Mouse (Mus musculus) c-Kit-positive CD71-positive TER-119-positive erythroid progenitor cells, embryonic 14.5 days (primary cell): ENCODE data around the gene Lrrk1.

Experiments used
- DNase-seq: peaks from one replicate; pipeline ENCODE4 v3.0.0-alpha.2; 2013; ENCODE audit warnings: low spot score

Lrrk1 gene

DNA sequence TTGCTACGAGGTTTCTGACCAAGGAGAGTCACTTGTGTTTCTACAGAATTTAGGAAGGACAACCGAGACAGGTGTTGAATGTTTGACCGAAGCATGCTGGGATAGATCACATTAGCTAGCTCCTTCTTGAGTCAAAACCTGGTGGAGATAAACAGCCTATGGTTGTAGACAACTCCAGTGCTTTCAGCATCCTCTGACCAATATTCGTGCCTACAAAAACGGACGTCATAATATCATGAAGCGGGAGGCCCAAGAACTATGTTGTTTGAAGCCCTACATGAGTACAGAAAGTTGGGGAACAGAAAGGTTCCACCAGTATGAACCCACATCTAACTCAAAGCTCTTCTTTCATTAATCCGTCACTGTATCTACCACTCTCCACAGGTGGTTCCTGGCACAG is 3.3 kb downstream of the Lrrk1 start:
- DNase-seq, result no peak

DNA sequence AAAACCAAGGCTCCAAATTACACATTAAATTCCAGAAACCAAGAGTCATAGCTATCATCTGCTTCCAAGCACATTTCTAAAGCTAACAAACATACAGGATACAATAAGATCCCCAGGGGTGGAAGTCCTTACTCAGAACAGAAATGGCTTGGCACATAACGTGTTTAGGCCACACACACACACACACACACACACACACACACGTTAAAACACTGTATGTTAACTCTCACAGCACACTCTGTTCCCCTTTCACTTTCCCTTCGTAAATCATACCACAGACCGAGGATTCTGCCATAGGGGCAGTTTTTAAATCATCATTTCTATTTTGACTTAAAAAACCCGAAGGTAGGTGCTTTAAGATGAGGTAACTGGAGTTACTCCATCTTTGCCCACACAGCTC is 3.9 kb downstream of the Lrrk1 start:
- no peak for DNase-seq

DNA sequence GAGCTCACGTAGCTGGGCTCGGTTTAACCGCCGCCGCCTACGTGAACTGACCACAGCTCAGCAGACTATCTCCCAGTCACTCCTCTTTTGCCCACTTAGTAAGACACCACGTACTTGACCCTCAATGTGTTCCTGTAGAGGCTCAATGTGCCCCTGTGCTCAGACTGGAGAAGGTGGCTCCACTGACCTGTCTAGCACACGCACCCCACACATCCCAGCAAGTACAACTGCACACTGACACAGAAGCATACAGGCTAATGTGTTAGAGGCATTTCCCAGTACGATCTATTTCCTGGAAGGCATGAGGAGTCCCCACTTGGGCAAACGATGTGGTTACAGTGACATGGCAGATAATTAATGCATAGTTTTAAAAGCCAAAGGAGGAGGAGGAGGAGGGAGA is 11.6 kb downstream of the Lrrk1 start:
- DNase-seq, result no peak

DNA sequence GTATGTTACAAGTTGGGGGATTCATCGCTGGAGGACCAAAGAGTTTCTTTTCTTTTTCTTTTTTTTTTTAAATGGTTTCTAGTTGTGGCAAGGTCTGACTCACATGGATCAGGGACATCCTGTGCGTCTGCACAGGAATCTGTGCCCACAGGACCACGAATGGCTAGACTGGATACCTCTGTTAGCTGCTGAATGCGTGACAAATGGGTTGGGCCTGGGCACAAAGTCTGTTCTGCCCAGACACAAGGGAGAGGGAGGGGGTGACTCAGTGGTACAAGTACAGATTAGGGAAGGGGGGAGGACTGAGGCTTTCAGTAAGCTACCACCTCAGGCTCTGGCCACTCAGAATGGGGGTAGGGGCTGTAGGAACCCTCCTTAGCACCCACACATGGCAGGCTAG is 12.4 kb downstream of the Lrrk1 start:
- DNase-seq, result no peak

DNA sequence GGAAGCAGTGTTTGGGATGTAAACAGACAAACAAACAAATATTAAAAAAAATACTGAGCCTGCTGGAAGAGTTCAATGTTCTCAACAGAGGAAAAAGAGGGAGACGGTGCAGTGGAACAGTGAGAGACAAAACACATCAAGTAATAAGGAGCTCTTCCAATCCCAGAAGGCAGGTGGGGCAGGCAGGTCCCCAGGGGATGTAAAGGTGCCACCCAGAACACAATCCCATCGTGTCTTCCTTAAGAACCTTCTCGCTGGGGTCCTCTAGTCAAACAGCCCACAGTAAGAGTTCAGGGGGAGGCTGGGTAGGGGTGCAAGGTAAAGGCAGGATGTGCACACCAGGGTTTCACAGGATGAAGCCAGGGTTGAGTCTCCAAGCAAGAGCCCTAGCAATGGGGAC is 14.8 kb downstream of the Lrrk1 start:
- DNase-seq, result no peak

DNA sequence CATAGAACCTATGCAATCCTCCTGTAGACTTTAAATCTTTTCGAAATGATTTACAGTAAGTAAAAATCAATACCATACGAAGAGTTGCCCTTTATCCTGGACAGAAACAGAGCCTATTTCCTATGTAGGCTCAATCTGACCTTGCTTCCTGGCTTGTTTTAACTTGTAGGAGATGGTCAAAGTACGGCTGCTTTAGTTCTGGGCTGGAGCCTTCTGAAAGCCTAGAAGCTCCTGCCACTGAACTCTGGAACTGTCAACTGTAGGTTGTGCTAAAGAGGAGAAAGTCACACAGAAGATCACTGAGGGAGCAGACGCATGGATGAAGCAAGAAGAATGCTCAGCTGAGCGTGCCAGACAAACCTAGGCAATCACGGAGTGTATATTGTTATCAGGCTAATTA is 17.2 kb downstream of the Lrrk1 start:
- no peak for DNase-seq

DNA sequence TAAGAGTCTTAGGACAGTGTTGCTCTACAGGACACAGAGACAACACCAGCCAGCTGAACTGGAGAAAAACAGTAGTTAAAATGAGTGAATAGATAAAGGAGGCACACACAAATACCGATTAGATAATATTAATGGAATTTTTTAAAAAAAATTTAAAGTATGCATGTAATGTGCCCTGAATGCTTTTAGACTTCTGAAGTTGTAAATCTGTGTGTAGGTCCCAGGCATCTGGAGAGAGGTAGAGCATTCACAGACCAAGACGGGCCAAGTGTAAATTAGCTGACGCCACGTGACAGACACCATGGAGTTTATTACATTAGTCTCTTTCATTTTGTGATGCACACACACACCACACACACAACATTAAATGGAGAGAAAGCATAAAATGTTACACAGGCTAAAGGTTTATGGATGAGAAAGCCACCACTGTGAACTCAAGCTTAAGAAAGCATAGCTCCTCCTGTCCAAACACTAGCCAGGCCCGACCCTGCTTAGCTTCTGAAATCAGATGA is 18.2 kb downstream of the Lrrk1 start:
- no peak for DNase-seq

DNA sequence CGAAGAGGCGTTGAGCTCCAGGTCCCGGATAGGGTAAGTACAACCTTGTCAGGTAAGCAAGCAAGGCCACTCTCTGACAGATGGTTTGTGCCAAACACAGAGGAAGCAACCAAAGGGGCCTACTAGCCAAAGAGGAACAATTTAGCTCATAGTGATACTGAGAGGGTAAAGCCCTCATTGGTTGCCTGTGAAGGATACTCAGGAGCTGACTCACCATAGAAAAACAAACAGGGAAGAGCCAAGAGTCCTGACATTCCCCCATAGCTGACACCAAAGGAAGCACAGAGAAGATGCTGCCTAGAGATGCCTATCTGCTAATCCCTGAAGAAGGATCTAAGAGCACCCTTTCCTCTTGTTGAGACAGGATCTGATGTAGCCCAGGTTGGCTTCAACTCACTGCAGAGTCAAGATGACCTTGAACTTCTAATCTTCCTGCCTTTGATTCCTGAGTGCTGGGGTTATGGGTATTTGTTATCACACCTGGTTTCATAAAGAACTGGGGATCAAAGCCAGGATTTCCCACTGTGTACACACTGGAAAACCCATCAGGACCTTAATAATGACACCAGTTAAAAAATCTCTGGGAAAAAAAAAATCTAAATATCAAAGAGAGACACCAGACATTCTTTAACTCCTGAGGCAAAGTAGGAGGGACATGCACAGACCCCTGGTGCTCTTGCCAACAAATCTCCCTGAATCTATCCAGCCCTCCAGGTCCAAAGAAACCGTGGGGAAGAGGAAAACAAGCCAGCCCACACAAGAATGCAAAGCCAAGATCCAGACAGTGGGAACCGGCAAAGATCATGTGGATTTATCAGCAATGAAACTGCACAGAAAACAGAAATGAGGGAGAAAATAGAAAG is 18.8 kb downstream of the Lrrk1 start:
- no peak for DNase-seq

DNA sequence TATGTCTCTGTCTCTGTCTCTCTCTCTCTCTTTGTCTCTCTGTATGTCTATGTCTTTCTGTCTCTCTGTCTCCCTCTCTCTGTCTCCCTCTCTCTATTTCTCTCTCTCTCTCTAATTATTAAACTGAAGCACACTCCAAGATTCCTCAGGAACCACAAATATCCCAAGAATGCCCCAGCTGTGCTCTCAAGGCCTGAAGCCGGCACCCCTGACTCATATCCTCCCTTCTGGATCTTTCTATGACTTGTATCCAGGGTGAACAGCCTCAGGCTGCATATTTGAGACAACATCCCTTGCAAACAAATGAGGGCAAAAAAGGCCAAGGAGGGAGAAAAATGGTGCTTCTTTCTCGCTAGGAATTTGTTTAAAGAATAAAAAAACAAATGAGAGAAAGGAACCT is 22.2 kb downstream of the Lrrk1 start, which contains the start of gene Gm10974:
Gm10974 (plus strand) TSS at position 2 of the 400 bp plus-strand sequence.
- DNase-seq, result no peak

DNA sequence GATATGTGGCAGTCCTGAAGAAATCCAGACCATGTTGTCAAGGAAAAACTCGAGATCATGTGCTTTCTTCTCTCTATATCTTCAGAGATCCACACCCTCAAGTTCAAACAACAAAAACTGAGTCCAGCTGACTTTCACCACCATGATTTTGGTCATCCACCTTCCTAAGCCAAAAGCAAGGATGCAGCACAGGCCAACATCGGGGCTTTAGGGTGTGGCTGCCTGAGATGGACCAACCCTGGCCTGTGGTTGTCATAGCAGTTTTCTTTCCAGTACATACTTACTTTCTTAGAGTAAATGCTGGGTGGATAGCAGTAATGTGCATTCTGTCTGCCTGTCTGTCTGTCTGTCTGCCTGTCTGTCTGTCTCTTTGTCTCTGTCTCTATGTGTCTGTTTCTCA is 22.7 kb downstream of the Lrrk1 start:
- no peak for DNase-seq

DNA sequence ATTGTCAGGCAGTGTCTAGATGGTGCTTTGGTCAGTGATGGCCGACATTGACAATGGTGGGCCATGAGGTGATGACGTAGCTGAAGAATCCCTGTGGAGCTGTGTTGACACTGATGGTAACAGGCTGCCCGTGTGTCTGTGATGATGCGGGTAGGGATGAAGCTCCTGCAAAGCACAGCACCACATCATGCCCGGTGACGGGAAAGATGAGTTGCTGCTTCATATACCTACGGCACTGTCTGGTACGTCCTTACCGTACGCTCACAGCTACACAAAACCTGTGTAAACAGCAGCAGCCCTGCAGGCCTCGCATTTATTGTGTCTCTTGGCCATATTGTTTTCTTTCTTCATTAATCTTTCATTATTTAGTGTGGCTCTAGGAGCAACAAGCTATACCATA is 23.7 kb downstream of the Lrrk1 start:
- no peak for DNase-seq

DNA sequence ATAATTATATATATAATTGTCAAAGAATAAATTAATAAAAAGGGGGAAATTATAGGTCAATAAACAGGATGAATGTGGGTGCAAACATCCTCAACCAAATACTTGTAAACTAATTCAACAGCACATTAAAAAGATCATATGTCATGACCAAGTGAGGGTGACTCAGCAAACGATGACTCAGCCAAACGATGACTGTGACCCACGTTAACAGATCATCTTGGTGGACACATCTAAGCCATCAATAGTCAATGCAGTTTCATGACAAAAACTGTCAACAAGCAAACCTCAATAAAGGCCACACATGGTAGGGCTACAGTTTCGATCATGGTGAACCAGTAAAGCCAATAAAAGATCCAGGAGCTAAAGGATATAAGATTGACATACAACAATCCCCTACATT is 29.1 kb downstream of the Lrrk1 start:
- peak; percentile 29 for DNase-seq

DNA sequence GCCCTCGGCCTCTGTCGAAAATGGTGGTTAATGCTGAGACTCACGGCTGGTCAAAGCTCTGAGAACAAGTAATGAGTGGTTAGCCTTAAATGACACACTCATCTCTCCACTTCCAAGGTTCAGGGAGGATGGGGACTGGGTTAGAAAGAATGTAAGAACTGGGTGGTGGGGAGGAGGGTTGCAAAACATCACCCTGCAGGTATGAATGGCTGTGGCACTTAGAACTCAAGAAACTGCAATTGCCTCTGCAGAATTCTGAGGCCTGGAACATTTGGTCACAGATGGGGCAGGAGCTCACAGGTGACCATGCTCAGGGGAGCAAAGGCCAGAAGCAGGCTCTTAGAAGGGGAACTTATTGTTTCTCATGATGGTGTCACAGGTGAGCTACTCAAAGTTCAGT is 29.7 kb downstream of the Lrrk1 start:
- DNase-seq, result no peak

DNA sequence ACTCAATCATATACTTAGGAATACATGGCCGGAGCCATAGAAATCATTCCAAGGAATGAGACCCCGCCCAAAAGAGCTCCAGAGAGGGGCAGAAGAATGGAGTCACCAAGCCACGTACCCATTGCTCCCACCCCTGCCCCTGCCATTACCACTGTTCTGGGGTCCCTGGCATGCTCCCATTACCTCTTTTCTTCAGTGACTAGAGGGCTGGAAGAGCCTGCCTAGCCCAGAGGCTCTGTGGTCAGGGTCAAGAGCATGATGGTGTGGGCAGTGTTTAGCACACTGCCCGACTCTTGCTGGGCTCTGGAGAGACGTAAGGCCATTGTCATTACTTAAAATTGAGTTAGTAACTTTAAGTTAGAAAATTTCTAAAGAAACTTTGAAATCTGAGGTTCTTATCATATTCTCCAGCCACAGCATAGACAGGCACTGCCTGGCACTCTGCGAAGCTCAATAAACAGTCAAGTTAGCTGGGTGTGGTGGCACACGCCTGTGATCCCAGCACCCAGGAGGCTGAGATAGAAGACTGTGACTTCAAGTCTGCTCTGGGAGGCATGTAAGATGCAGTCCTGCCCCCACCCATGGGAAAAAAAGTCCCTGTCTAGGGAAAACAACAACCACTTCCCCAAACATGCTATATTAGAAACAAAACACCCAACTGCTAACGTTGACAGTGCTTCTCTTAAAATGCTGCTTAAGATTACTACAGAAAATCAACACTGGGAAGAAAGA is 32.2 kb downstream of the Lrrk1 start:
- no peak for DNase-seq

DNA sequence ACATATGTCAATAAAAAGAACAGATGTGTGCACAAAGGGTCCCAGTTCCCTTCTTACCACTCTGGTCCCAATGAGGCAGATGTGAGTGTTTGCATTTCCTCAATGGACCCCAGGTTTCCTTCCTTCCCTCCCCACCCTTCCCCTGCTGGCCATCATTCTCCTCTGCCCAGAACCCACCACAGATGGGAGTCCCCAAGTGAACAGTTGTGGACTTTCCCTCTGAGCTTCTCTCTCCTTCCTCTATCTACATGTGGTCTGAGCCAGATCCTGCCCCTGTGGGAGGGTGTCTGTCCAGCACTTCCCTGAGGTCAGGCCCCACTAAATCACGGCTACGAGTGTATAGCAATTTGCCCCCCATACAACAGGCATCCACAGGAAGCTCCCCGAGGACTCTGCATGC is 33.2 kb downstream of the Lrrk1 start:
- no peak for DNase-seq

DNA sequence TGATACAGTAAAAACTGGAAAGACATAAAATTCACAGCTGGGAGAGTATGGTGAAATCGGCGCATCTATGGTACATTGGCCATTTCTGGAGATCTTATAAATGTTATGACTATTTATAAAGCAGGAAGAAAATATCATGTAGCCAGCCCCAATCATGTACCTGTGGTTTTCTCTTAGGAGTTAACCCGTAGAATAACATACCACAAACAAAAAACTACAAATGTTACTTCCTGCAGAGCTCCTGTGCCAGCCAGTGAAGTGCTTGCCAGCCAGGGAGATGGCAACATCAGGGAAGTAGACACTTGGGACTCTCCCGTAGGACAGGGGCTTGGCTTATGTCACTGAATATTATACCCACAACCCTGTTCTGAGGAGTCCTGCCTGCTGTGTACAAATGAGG is 37.1 kb downstream of the Lrrk1 start:
- DNase-seq, result no peak

DNA sequence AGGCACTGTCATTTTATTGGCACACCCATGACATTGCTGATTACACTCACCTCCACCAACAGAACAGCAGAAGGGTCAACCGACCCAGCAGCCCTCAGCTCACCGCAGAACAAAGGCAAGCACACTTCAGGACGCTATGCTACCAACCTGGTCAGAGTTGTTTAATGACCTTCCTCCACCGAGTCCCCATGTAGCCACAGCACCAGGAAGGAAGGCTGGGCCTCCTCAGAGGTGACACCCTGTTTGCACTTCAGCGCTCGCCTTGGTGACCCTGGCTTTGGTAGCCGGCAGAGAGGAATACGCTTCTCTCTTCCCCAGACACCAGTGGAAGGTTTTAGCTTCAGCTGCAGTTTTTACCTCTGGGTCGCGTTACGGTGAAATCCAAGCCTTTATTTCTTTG is 38.5 kb downstream of the Lrrk1 start:
- no peak for DNase-seq

DNA sequence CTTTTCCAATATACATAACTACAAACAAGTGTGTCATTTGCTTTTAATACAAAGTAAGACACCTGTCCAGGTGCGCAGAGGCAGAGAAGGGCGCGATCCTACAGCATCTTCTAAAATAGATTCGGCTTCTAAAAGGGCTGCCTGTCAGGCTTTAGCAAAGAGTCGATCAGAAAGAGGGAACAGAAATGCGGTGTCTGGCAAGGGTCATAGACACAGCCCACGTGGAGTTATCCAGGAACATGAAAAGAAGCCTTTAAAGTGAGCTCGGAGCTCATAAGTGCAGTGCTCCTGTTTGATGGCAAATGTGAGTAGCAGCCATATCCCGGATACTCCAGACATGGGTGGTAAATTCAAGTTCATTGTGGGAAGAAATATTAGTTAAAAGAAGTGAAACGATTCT is 39.6 kb downstream of the Lrrk1 start:
- no peak for DNase-seq

DNA sequence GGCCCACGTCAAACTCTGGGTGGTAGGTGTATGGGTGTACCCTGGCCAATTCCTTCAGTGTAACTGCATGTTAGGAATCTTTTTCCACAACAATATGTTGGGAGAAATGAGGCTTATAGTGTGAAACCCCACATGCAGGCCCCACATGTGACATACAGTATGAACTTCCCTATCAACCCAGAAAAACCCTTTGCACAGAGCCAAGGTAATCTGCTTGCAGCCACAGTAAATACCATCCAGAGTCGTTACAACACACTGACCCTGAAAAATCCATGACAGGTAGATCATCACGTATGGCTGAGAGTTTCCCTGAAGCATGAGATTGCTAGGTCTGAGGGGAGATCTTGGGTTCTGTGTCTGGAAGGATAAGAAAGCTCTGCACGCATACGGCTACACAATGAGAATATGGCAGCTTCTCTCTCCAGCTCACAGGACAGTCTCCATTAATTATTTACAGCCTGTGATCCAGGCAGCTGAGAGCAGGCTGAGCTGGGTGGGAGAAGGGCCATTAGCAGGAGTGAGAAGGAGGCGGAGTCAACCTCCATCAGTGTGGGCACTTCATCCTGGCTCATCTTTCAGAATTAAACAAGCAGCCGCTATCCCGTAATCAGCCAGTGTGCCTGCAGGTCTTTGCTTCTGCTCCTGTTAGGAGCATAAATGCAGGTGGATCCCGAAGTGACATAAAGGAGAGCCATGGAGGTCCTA is 41.0 kb downstream of the Lrrk1 start:
- DNase-seq, result no peak

DNA sequence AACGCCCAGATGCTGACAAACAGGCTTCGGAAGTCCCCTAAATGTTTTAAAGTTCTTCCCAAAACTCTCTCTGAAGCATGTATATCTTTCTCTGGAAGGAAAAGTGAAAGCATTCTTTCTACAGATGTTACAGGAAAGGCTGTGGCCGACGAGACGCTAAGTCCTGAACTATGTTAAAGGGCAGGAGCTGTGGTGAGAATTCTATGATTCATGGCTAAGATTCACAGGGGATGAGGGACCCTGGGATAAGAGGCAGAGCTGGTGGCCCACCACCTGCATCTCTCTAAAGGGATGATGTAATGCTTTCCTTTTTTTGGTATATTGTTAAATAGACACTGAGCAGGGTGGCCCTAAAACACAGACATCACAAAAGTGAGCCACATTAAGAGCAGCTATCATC is 44.8 kb downstream of the Lrrk1 start:
- no peak for DNase-seq

DNA sequence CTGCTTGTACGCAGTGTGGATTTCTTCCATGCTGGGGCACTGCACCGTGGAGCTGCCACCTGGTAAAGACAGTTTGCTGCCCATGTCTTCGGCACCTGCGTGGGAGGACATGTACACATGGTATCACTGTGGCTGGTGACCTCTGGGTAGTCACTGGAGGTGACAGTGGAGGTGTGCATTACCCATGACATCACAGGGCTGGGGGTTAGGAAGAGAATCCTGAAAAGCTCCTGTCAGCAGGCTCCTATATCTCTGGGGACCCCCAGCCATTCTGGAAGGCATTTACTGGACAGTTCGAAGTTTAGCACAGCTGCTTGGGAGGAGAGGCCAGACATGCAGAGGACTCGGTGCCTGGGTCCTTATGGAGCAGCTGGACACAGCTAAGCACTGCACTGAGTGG is 45.3 kb downstream of the Lrrk1 start:
- DNase-seq, result no peak

DNA sequence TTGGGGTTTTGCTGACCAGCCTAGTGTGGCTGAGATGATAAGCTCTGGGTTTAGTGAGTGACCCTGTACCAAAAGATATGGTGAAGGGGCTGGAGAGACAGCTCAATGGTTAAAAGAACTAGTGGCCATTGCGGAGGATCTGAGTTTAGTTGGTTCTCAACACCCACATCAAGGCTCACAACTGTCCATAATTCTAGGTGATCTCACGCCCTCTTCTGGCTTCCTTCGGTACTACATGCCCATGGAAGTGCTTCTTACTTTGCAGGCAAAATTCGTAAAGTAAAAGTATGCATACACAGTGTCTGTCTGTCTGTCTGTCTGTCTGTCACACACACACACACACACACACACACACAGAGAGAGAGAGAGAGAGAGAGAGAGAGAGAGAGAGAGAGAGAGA is 45.8 kb downstream of the Lrrk1 start:
- DNase-seq, result peak; percentile 51

DNA sequence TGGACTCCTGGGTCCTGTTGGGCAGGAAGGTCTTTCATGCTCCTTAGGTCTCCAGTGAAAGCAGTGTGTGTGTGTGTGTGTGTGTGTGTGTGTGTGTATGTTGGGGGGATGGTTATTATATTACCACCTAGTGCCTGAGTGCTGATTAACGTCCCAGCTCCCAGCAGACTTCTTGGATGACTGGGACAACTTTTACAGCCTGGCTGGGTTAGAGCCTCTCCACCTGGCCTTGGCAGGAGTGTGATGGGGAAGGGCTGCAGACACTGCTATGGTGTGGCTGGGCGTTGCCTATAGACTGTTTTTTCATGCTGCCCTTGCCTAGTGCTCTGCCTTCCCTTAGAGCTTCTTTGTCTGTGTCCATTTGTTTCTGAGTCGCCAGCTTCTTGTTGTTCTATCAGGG is 48.1 kb downstream of the Lrrk1 start:
- no peak for DNase-seq
